Mouse (Mus musculus): ENCODE measurements around the gene Gm20388.

Gene Gm20388

DNA sequence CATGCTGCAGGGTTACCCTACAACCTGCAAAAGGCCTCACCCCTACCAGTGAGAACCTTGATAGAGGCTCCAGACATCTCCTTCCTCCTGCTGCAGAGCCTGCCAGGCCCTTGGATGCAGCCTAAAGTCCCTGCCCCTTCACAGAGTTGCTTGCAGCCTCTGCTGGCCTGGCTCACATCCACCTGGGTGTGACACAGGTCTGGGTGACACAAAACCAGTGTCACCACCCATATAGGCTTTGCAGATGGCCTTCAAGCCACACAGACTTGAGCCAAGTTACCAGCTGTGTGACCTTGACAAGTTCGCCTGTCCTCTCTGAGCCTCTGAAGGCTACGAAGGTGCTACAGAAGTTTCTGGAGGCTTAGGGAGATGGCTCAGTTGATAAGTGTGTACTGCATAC is 1508.9 kb downstream of the Gm20388 start:
- no peak for DNase-seq (ENCODE audit: low read depth, low spot score)

DNA sequence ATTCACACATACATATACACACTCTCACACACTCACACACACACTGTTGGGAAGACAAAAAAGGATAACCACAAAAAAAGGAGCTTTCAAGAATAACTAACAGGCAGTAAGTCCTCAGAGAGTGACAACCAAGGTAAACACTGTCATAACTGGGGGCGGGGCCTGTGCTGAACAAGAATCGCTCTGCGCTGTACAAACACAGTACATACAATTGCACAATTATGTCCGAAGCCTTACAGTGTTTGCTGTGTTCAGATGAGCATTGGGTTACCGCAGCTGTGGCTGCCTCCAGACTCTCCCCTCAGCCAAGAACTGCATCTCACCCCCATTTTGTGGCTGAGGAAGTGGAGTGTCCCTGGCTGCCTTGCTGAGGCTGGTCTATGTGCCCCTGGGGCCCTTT is 1510.4 kb downstream of the Gm20388 start:
- DNase-seq (ENCODE audit: low read depth, low spot score) = peak; percentile 54

DNA sequence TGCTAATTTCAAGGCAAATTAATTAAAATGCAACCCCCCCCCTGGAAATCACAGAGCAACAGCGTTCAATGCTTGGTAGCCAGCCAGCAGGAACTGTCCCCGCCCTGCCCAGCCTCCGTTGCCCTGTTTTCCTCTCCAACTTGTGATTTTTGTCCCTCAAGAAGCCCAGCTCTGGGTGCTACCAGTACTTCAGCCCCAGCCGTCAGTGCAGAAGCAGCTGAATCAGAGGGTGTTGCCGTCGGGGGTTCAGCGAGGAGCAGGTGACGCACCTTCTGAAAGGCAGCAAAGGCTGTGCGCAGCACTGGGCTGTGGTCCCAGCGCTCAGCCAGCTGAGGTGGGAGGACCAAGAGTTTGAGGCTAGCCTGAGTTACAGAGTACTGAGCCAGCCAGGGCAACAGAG is 1513.4 kb downstream of the Gm20388 start:
- DNase-seq (ENCODE audit: low read depth, low spot score) = no peak

DNA sequence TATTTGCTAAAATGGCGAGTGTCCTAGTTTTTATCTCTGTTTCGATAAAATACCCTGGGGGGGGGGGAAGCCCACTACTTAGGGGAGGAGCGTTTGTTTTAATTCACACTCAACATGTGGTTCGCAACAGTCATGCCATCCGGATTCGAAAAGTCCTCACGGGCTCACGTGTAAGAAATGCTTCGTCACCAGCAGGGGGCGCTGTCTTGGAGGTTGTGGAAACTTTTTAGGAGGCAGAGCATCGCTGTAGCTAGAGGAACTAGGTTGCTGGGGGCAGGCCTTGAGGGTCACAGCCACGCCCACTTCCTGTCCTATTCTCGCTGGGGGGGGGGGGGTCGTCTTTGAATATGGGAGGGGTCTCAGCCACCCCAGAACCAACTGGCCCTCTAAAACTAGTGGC is 1514.0 kb downstream of the Gm20388 start:
- DNase-seq (ENCODE audit: low read depth, low spot score) = no peak

DNA sequence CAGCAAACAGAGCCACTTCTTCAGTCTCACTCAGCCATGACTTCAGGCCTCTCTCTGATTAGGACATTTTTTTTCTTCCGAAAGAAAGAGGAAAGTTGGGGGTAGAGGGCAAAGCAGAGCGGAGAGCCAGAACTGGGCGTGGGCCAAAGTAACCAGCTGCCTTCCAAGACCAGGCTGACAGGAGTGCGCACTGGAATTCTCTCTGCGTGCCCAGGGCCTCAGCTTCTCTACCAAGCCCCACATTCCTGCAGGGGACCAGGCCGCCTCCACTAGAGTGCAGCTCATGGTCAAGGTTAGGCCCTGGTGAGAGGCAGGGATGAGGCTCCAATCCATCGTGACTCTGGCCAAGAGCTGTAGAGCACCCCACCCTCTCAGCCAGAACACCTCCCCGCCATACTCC is 1520.9 kb downstream of the Gm20388 start:
- DNase-seq (ENCODE audit: low read depth, low spot score) = no peak

DNA sequence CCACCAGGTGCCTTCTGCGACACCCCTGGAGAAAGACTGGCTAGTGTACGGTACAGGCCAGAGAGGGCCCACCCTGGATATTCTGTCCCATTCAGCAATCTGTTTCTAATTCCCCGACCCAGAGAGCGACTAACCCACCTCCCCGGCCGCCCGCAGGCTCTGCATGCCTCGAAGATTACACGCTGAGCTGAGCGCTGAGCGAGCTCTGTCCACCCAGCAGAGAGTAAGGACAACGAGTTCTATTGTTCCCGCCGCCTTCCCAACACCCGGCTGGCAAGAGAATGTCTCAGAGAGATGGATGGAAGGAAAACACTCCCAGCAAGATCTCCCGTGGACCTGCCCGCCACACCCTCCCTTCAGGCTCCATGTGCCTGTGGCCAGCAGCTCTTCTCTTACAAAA is 1522.8 kb downstream of the Gm20388 start:
- peak; percentile 58 for DNase-seq (ENCODE audit: low read depth, low spot score)

DNA sequence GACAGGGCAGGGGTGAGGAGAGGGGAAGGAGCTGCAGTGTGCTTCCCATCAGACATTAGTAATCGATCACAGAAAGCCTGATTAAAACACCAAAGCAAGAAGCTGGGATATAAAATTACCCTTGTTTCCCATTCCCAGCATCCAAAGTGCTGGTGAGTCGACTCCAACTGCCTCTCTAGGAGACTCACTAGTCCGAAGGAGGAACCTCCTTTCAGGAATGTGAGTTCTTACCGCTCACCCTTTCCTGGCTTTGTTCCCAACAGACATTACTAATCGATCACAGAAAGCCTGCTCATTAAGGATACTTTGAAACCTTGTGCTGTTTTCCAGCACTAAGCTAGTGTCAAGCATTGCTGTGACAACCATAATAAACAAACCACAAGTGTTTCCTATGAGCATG is 1526.0 kb downstream of the Gm20388 start:
- no peak for DNase-seq (ENCODE audit: low read depth, low spot score)

DNA sequence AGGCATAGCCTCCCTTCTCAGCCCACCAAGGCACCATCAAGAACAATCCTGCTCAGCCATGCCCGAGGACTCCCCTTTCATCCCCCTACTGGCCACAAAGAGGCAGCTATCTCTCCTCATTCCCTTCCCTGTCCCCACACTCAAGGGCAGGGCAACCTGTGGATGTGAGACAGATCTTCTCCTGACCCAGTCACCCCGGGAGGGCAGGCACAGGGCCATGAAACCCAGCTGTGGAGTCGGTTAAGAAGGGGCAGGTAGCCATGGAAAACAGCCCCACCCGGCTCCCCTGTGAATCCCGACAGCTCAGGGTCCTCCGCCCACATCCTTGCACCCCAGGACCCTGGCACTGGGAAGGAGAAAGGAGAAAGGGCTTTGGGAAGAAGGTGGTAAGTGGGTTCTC is 1526.9 kb downstream of the Gm20388 start:
- no peak for DNase-seq (ENCODE audit: low read depth, low spot score)

DNA sequence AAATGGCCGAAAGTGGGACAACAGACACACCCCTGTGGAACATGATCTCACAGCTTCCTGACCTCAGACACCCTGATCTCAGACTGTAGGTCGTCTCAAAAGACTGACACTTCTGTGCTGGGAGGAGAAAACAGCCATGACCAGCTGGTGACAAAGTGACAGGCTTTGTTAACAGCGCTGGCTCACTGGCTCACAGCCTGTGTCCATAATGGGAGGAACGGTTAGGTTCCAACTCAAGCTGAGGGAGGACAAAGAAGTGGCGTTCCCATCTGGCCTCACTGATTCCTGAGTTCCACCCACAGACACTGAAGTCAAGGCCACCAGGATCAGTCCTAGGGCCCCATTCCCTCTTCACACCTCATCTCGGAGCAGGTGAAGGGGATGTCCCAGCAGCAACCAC is 1527.5 kb downstream of the Gm20388 start:
- DNase-seq (ENCODE audit: low read depth, low spot score) = peak; percentile 85

DNA sequence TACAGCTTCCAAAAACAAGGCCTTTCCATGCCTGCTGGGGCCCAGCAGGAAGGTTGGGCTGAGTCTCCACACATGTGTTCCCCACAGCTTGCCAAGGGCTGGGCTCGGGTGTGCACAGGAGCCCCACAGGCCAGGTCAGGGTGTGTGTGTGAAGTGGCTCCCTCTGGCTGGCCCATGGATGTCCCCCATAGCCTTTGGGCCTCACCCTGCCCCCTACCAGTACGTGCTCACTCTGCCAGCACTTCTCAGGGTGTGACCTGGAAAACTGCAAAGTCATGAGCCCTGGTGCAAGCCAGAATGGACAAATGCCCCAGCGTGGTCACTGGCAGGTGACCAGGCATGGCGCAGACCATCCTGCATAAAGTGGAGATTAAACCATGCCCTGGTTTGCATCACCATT is 1528.7 kb downstream of the Gm20388 start:
- peak; percentile 63 for DNase-seq (ENCODE audit: low read depth, low spot score)

DNA sequence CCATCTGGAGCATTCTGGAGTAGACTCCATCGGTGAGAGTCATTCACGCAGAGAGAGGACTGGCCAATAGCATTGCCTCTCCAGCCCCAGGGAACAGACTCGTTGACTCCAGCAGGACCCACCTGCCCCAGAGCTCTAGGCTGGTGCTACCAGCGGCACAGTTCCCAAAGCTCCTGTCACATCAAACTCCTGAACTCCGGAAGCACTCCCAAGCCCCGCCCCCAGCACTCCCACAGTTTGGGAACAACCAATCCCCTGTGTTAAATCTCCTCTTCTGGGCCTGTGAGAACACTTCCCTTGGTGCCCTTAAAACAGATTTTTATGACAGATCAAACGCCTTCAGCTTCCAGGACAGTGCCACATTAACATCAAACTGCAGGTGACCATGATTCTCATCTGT is 1532.7 kb downstream of the Gm20388 start:
- DNase-seq (ENCODE audit: low read depth, low spot score) = no peak

DNA sequence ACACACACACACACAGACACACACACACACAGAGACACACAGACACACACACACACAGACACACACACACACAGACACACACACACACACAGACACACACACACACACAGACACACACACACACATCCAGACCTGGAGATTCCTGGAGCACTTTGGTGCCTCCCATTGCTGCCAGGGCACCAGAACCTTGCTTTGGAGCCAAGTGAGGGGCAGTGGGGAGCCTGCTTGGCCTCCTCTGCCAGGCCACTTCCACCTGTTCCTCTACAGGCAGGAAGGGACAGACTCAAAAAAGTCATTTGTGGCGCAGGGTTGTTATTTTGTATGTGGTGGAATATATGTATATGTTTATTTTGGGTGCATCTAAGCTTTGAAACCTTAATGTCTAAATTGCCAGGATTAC is 1533.9 kb downstream of the Gm20388 start:
- peak; percentile 59 for DNase-seq (ENCODE audit: low read depth, low spot score)

DNA sequence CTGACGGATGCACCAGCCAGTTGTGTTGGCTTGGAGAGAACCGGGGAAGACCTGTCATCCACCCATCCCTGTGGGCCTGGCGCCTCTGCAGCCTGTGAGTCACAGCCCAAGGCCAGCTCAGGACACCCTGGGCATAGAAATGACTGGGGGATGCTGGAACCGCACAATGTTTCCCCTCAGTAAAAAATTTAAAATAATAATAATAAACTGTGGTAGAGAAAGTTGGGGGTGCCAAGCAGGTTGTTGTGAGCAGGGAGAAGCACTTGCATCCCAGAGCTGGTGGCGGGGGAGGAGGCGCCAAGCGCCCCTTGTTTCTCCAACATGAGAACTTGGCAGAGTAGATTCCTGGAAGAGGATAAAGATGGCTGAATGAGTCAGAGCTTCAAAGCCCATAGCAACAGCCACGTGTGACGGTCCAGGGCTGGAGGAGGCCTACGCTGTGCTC is 1534.4 kb downstream of the Gm20388 start:
- peak; percentile 84 for DNase-seq (ENCODE audit: low read depth, low spot score)

DNA sequence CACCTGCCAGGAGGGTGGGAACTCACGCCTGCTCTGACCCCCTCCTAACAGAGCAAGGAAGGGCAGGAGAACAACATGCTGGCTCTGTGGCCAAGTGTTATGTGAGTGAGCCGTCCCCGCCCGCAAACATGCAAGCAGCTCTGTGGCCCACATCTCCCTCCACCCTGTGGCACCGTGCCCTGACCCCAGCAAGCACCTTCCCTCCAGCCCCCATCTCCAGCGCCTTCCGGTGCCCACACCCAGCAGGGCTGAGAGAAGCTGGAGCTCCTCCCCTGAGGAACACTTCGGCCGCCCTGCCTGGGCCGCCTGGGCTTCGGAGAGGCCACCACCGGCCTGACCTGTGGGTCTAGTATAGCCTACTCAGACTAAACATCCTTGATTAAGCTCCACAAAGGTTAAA is 1535.5 kb downstream of the Gm20388 start:
- no peak for DNase-seq (ENCODE audit: low read depth, low spot score)

DNA sequence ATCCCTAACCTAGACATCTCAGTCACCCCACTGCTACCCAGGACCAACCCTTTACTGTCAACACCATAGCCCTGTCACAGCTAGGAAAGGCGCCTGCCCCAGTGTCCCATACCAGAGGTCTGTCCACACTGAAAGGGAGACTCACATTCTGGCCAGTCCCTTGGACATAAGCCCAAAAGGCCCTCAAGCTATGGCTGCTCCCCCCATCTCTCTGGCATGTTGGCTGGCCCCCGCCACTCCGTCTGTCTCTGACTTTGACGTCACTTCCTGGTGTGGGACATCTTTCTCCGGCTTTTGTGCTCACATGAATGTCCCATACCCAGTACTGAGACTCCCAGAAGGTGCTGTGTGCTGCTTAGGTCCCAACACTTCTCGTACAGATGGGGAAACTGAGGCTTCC is 1536.2 kb downstream of the Gm20388 start:
- no peak for DNase-seq (ENCODE audit: low read depth, low spot score)

DNA sequence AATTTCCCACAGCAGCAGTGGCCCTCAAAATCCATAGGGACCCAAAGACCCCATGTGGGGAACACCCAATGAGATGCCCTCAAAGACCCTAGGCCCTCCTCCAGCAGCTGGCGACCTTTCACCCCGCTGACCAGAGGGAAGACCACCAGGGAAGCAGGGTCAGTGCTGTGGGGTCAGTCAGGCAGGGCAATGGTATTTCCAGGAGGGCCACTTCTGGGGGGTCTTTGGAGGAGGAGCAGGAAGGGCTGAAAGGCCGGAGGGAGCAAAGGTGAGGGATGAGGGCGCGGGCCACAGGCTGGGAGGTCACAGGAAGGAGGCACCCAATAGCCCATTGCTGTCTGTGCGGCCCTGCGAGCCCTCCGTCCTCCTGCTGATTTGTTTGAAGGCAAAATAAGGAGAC is 1539.6 kb downstream of the Gm20388 start:
- no peak for DNase-seq (ENCODE audit: low read depth, low spot score)

DNA sequence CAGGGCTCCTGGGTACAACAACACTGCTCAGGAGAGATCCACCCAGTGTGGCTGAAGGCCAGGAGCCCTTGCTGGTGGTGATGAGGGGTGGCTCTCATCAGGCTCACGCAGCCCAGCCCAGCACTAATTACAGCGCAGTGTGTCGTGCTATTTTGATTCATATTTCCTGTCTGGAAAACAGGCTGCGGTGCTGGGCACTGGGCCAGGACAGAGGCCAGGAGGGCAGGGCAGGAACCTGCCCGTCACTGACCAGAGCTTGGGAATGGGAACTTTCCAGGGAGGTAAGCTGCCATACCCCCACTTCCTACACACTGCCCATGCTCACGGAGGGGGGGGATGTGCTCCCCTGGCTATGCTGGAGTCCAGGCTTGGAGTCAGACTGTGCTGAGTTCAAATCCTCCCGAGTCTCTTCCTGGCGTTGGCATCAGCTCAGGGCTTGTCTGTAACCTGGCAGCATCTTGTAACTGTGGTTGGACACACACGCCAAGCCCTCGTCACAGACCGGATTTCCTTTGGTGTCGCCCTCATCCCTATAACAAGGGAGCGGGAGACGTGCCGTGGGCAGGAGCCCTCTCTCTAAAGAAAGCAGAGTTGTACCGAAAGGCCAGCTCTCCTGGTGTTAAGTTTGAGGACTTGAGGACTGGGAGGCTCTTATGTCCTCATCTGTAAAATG is 1540.9 kb downstream of the Gm20388 start:
- no peak for DNase-seq (ENCODE audit: low read depth, low spot score)

DNA sequence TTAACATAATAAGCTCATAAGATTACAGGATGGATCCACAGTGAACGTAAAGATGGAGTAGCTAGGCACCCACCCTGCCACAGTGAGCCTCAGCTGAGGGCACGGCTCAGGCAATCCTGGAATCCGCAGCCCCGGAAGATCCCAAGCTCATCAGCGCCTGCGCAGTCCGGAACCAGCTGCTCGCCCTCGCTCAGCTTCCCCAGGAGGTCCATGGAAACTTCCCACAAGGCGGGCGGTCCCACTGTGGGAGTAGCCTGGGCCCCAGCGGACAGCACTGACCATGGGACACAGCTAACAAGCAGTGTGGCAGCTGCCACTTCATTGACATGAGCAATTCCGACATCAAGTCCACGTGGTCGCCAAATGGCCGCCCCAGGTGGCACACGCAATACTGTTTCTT is 1544.1 kb downstream of the Gm20388 start:
- DNase-seq (ENCODE audit: low read depth, low spot score) = no peak

DNA sequence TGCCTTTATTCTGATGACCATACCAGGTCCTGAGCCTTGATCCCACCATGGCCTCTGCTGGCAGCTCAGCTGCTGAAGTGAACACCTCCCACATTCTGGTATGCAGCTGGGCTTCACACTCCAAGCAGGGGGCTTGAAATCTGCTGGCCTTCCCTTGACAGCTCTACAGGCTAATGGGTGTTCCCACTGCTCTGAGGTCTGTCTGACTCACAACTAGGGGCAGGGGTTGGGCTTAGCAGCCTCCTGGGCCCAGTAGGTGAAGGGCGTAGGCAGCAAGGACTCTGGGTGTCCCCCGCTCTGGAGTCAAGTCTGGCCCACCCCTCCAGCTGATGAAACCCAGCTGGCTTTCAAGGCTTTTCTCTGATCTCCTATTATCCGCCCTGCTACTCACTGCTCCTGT is 1550.6 kb downstream of the Gm20388 start:
- no peak for DNase-seq (ENCODE audit: low read depth, low spot score)

DNA sequence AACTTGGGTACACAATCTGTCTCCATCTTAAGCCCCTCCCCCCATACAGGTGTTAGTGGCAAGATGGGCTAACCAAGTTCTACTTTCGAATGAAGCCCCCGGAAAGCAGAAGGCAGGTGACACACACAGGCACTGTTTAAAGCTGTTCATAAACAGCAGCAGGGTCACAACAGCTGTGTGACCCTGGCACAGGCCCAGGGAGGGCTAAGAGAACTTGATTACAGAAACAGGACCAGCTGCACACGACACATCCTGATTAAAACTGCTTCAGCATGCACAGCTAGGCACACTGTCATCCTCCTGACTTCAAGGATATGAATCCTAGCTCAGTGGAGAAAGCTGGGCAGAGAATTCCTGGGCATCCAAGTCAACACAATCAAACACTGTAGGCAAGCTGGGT is 1551.5 kb downstream of the Gm20388 start:
- no peak for DNase-seq (ENCODE audit: low read depth, low spot score)

DNA sequence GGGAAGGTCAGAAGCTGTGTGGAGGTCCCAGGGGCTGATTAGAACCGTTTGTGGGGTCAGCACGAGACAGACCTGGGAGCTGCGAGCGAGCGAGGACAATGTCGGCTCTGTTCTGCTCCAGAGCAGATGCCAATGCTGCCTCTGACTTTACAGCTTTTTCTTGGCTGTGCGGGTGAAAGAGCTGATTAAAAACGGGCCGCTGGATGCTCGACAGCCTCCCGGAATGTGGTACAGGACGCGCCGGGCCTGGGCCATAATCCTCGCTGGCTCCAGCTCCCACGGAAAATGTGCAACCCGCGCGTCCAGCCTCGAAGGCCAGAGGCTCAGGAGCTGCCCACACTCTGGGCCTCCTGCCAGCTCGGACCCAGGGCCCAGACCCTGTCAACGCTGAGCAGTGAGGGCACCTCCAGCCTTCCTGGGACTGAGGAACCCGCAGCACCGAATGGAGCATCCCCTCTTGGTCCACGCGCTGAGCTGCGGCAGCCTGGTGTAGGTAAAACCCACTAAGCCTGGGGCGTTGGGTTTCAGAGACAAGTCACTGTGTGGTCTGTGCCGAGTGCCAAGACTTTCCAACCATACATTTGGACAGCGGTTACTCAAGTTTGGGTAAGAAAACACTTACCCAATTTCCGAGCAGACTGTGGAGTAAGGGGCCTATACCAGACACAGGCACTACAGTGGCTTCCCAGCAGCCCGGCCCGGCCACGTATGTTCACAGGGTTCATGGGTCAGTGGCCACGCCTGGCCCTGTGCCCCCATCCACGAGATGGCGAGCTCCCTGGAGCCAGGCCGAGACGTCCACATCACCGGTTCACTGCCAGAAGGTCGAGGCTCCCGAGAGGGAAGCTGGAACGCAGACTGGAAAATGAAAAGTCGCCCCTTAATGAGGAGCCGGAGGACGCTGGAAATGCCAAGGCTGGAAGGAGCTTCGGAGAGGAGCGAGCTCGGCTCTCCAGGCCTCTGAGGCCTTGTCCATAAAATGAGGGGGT is 1557.7 kb downstream of the Gm20388 start:
- peak; percentile 22 for DNase-seq (ENCODE audit: low read depth, low spot score)

DNA sequence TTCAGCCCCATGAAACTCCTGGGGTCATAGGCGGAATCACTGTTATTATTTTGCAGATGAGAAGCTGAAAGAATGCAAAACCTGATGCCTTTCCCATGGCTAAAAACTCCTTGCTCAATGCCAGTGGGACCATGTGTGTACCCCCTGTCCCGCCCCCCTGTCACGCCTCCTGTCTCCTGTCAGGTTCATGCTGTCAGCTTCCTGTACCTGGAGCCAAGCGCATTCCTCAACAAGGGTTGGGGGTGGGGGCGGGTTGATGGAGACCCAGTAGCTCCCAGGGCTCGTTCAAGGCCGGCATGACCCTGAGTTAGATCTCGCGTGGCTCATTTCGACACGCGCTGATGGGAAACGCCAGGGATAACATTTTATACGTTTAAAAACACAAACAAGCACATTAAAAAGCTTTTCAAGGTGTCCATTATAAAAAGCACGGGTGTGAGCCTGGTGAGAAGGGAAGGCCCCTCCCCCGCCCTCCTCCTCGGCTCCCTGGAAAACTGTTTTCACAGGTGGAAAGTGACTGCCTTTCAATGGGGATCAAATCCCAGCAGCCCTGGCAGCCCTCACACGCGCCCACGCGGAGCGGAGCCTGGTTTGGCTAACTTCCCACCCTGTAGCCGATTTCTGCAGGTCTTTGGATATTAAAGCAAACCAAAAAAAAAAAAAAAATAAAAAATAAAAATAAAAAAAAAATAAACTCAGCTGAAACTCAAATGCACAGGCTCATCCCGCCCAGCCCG is 1563.7 kb downstream of the Gm20388 start:
- DNase-seq (ENCODE audit: low read depth, low spot score) = peak; percentile 32
